Mouse (Mus musculus) skeletal muscle tissue, adult 2 months (tissue): ENCODE measurements at regions not wholly inside any gene's neighbourhood (a gene's known extent, or its start where the extent isn't known, plus 50 kb on each side); places are given as distances from the start of the nearest gene placed in this dataset.

Experiments
- DNase-seq: peaks from one replicate; pipeline ENCODE4 v3.0.0-alpha.2; 2012; ENCODE audit warnings: low read depth, low spot score

DNA sequence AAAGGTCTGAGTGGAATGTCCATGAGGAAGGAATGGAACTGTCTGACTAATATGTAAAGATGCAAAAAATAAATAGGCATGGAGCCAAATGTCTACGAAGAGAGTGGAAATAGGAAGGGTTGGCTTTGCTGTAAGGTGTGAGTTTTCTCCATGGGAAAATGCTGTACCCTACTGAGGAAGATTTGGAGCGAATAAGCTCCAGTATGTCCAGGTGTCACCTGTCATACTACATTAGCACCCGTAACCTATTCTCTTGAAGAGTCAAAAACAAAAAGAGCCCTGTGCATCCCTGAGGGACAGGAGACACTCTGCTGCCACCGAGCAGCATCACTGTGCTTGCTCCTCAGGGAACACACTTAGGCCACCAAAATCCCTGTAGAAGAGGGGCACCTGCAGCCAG, 95.0 kb upstream of the Tas2r119 start:
- no peak for DNase-seq

DNA sequence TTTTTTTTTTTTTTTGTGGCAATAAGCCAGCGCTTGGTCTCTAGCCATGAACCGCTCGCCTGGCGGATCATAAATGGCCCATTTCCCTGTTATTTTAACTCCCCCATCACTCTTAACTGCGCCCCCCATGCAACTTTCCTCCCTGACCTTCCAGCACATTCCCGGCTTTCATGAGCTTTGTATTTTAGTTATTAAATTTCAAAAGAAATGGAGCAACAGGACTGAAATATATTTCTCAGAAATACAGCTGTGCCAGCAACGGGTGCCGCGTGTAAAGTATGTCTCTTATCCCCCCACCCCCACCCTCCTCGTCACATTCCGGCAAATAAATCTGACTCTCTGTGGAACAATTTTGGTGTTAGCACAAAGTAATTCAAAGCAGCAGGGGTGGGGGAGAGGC, 83.2 kb upstream of the Tas2r119 start:
- no peak for DNase-seq

DNA sequence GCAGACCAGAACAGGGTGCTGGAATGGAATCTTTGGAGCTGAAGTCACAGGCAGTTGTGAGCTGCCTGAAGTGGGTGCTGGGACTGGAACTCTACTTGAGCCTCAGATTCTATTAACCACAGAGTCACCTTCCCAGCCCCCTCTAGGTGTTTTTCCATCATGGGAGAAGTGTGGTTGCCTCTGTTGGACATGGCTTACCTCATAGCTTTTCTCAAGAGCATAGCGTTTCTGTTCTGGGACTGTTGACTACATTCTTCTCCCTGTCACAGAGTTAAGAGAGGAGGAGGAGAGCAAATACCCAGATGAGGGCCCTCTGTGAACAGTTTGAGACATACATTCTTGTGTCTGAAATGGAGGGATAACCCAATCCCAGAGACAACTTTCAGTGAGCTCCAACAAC, 81.5 kb upstream of the Tas2r119 start:
- no peak for DNase-seq

DNA sequence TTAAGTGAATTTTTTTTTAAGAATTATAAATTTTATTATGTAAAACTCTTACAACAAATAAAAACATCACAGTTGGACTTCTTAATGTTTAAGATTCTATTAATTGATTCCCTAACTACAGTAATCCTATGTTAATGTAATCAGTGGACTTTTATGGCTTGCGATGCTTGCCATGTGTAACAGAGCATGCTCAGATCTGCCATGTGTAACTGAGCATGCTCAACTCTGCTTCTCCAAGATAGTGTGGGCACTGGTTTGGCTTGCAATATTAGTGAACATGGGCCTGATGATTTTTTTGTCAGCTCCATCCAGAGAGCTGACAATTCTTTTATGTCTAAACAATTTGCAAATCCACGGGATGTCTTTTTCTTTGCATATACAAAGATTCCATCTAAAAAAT, 66.4 kb upstream of the Tas2r119 start:
- no peak for DNase-seq
